Mouse (Mus musculus): ENCODE data around the gene Cntn5.
"Not testable (repeated sequence)": the region's sequence is repeated elsewhere in the genome, so short reads cannot be mapped to it uniquely, and the experiment has no call there.

Gene Cntn5

DNA sequence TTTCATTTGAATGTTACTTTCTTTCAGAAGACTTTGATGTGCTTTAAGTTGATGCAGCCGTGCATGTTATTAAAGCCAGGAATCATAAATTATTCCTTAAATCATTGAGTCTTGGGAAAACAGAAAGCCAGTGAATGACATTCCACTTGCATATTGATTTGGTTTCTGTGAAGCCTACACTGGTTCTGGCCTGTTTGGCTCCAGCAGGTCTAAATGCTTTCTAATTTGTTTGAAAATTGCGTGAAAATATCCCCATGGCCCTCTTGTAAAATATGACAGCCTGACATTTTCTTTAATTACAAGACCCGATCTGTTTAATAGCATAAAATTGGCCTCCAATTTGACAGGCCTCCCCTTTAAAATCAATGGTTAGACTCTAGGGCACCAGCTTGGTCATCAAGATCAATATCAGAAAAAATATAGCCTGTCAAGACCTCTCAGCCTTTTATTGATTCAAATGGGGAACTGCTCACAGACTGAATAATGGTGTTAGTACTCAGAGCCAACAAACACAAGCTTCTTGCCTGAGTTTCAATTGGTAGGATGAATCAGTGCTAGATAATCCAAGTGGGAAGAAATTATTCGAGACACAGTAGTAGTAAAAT, 247.3 kb downstream of the Cntn5 start:
- DNase-seq (ENCODE audit: low read depth), result no peak

DNA sequence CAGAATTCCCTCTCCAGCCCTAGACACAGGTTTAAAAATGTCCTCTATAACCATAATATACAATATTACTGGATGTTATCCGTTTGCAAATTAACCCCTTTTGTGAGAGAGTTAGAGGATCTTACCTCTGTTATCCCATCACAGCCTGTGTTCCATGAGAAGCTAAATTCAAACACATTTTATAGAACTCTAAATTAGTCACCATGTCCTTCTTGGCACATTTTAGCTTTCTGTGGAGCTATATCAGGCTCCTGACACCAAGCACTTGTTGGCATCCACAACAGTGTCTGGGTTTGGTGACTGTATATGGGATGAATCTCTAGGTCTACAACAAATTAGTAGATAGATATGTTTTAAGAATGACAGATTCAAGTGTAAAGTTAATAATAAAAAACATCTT, 253.9 kb downstream of the Cntn5 start:
- DNase-seq (ENCODE audit: low read depth), result no peak

DNA sequence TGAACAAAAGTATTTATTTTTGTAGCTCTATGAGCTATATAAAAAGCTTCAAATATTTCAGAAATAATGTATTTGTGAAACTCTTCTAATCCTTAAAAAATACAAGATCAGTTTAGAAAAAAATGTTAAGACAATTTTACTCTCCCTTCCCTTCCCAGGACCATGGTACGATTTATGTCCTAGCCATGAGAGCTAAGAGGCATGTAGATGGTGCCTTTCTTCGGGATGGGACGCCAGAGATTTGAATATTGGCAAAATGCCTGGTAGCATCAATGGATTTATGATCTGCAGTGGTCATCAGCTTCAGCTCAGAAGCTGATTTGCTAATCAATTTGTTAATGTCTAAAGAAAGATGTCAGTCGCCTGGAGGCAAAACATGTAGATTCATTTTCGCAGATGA, 258.6 kb downstream of the Cntn5 start:
- no peak for DNase-seq (ENCODE audit: low read depth)

DNA sequence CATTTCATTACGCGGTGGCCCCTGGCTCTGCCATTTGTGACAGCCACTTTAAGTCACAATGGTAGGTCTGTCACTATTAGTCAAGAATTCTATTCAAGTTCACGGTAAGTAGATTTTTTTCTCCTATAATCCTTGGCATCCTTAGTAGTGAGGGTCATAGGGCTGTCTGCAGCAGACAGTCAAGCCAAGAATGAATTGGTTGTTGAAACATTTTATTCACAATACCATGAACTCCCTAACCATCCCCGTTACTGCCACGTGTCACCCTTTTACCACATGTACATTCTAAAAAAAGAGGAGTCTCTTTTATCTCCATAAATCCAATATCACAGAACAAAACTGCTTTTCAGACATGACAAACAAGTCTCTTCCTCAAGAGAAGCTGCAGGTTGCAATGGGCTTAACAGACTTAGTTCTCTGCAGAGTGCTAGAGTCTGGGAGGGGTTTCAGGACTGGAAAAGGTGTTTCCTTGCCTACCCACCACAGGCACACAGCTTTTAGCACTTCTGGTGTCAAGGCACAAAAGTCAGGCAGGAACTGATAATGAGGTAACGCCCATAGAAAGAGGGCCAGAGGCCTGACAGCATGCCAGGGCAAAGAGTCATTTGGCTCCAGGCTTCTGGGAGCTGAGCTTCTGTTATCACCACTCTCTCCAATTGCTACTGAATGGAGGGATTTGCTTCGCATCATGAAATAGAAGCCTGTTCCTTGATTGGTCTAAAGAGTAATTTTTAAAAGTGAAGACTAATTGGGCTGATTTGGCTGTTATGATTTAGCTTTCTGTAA, 259.3 kb downstream of the Cntn5 start:
- no peak for DNase-seq (ENCODE audit: low read depth)

DNA sequence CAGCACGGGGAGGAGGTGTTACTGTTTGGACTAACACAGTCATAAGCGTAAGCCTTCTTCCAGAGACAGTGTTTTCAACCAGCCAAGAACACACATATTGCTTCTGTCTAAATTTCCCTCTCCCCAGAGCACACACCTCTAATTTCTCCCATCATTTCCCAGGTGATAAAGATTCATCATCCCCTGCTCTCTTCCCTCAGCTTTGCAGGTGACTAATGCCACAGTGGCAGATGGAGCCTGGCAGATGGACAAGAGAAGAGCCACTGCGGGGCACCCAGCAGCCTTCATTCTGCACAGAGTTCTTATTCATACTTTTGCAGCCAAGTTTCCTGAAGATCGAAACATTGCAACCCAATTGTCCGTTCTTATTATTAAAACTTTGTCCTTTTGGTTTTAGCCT, 286.5 kb downstream of the Cntn5 start:
- DNase-seq (ENCODE audit: low read depth), result no peak

DNA sequence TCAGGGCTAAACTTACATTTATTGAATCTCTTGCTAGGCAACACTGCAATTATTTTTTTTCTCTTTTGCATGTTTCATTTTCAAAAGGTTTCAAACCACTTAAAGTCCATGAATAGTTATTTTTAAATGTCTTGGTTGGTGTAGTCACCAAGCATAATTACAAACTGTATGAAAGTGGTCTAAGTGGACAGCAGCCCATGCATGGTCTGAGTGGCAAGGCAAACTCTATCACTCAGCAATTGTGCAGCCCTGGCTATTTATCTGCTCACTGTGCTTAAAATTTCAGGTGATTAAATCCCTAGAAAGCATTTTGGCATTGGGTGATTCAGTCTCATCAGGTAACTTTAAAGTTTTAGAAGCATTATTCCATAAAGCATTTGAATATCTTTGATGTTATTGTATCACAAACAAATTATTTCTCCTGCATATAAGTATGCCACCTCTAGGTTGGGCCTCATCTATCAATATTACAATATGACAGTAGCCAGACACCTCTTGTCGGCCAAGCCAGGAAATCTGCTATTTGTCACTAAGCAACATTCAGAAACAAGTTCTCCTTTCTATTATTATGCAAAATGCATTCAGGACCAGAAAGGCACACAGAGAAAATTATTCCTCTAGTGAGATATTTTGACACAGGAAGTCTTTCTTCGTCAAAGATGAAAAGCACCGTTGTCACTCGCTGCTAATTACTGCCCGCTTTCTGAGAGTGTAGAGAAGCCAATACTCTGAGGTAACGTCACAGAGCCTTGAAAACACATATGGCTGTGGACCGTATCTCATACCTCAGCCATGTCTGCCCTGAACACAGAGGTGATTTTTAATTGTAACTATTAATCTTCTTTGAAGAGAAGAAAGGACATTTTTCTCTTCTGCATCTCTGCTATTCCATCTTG, 329.0 kb downstream of the Cntn5 start:
- no peak for DNase-seq (ENCODE audit: low read depth)

DNA sequence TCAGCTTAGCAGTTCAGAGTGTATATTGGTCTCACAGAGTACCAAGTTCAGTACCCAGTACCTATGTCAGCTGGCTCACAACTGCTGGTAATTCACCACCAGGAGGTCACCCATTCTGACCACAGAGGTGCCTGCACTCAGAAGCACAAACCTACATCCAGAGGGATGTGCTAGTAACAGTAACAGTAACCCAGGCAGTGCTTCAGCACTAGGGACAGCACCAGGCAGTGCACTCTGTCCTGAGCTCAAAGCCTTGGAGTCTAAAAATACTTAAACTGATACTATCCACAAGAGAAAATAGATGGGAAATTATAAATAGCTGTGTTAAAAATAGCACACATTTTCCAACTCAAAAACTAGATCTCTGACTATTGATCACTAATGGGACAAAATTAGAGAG, 334.7 kb downstream of the Cntn5 start:
- no peak for DNase-seq (ENCODE audit: low read depth)

DNA sequence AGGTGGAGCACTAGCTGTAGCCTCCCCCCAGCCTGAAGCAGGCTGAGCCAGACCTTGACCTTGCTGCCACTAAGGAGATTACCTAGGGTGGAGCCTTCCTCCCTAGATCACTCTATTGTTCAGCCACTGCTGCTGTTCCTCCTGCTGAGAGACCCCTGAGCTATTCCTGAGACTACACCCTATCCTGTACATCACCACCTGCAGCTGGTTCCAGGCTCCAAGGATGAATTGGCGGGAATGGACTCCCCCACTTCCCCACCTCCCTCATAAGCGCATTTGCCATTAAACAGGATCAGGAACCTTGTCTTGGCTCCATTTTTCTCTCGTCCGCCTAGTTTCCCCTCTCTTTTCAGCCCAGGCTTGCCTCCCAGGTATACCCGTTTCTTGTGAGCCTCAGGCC, 363.7 kb downstream of the Cntn5 start:
- DNase-seq (ENCODE audit: low read depth), result not testable (repeated sequence)

DNA sequence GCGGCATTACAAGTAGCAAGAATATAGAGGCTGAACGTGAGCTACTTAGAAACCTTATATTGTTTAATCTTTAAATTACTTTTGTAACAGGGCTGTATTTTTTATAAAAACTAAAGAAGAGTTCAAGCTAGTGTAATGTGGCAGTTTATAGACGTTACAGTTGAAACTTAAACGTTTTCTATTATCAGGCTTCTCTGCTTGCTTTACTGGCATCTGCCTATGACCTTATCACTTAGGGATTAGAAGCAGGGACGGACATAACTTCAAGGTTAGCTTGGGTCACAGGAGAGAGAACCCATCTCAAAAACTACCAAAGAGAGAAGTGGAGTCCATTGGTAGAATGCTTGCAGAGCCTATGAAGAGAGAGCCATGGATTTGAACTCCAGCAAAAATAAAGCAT, 372.3 kb downstream of the Cntn5 start:
- DNase-seq (ENCODE audit: low read depth), result no peak

DNA sequence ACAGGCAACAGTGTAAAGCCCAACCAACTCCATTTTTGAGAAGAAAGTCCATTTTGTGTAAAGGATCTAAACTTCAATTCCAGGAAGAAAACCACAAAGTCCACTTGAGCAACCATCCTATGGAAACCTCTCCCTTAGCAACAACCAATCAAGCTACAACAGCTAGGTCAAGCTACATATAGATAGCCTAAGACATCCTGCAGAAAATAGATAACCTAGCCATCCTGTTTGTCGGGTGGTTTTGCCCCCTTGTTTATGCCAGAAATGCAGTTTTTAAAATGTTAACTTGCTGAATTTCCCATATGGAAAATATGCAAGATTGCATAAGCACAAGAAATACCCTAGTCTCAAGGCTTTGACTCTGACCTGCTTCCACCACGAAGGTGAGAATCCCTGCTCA, 373.5 kb downstream of the Cntn5 start:
- DNase-seq (ENCODE audit: low read depth), result no peak

DNA sequence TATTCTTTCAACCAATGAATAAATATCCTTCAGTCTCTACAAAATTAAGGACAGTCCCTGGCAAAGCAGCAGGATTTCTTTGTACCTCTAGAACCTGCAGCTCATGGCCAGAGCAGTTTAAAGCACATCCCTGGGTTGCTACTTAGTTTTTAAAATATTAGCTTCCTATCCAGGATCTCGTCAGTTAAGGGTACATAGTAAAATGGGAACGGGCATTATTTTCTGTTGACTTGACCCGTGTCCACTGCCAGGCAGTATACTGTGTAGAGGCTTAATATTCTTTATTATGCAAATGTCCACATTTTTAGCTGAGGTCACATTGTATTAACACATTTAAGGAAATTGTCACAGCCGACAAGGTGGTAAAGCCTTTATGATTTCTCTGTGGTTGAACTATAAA, 375.0 kb downstream of the Cntn5 start:
- no peak for DNase-seq (ENCODE audit: low read depth)

DNA sequence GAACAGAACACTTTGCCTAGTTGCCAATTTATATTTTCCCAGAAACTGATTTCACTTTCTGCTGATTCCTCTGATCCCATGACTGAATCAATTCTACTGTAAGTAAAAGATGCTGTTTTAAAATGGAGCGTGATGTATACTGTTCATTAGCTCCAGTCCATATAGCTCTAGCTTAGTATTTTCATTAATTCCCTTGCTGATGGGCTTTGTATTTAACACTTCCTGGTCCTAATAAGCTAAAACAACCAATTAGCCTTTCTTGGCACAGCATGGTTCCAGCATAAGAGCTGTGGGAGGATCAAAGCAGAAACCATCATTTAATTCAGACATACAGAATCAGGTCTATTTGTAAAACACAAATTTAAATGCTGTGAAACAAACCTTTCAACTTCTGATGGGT, 375.5 kb downstream of the Cntn5 start:
- no peak for DNase-seq (ENCODE audit: low read depth)

DNA sequence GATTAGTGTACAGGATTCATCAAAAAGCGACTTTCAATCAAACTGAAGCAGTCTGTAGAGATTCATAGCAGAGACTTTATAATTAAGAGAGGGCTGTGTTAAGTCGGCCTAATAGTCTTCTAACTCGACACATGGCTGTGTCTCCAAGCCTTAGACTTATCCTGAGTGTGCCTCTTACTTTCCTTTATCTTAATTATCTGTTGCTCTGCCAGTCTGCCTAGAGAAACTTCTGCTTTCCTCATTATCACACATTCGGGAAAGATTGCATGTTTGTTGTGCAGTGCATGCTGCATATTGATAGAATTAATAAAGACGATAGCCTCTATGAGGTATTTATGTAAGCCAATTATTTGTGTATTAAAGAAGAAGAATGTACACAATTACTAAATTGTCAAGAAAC, 375.9 kb downstream of the Cntn5 start:
- DNase-seq (ENCODE audit: low read depth), result no peak

DNA sequence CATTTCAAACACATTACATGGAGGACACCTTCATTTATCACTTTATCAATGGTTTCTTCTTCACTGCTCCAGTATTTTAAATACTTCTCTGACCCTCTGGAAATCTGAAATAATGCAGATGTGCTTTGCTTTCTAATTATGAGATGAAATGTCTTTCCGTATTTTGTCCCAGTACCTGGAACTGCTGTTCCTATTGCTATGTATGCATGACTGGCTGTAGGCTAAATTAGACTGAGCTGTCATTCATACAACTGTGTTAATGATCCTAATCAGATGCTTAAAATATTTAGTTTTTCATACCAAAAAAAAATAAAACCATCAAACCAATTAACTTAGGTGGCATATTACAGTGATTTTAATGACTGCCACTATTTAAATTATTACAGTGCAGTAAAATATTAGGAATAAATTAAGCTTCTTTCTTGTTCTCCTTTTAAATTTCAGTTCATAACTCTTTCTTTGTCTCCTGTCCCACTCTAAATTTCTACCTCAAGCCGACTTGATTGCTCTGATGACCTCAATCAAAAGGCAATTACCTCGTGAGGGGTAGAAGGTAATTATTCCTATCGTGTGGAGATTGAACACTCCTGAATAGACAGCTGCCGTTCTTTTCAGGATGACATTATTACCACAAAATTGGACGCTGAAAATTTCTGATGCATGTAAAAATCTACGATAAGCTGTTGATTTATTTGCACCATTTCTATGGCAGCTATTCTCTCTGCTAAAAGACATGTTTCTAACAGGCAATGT, 378.5 kb downstream of the Cntn5 start:
- DNase-seq (ENCODE audit: low read depth), result no peak

DNA sequence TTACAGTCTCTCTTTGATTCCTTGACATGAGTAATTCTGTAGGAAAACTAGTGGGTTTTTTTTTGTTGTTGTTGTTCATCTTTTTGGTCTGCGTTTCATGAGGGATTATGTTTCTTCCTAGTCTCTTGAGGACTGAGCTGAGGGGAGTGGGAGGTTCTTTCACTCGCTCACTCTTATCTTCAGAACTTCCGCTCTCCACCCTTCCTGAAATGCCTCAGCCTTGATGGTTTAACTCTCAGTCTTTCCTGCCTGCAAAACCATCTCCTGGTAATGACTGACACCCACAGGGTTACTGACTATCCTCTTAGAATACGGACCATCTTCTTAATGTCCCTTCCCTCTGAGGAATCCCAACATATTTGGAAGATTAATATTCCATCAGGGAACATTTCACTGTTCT, 382.0 kb downstream of the Cntn5 start:
- no peak for DNase-seq (ENCODE audit: low read depth)

DNA sequence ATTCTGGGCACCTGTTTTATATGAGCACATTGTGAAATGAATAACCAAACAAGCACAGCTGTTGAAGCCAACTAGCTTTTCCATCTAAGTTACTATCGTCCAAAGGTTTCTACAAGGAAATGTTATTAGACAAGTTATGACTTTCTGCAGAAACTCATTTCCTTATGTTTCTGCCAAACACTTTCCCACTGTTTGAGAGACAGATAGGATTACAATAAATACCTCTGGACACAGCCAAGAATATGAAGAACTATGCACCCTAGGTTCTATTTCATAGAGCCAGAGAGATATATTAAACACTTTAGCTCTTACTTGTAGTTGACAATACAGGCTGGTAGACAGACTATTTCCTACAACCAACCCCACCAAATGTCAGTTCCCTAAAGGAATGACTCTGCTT, 383.5 kb downstream of the Cntn5 start:
- no peak for DNase-seq (ENCODE audit: low read depth)

DNA sequence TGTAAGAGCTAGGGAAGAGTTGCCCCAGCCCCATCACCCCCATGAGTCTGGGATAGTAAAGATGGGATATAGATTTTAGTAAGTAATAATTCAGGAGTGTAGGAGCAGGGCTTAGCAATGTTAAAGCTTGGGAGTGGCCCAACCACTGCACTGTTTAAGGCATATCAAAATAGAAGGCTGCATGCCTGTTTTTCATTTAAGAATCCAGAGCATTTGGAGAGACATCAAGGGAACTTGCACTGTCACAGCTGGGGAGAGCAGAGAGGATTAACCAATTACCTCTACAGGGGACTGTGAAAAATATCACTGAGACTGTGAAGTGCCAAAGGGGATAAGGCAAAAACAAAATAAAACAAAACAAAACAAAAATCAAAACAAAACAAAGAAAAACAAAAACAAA, 412.3 kb downstream of the Cntn5 start:
- DNase-seq (ENCODE audit: low read depth), result no peak

DNA sequence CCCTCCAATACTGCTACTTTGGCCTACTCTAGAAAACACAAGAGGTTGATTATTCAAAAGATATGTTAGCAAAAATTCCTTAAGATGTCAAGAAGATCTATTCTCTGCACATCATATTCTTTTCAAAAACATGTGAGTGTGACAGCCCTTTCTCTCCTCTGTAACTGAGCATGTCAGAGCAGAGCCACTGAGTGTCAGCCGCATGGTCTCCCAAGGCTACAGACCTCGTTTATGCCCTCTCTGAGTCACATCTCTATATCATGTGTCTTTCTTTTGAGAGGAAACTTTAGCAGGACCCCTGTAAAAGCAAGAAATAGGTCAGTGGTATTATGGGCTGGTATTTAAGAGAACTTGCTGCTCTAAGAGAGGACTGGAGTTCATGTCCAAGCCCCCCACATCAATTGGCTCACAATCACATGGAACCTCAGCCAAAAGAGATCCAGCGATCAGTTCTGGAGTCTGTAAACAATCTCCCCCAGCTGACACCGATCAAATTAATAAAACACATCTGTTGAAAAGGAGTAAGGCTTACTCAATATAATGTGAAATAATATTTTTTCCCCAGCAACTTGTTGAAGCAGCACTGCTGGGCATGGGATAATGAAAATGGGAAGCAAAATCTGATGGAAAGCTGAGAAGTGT, 433.0 kb downstream of the Cntn5 start:
- no peak for DNase-seq (ENCODE audit: low read depth)

DNA sequence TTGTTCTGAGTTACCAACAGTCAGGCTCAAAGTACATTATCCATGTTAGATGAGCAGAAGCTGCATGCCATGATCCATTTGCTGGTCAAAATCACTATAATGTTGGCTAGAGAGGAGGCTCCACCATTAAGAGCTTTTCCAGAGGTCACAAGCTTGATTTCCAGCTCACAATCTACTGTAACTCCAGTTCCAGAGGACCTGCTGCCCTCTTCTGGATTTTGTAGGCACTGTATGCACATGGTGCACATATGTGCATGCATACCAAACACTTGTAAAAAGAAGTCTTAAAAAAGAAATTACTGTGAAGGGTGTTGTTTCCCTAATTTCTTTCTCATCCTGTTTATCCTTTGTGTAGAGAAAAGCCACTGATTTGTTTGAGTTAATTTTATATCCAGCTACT, 439.8 kb downstream of the Cntn5 start:
- no peak for DNase-seq (ENCODE audit: low read depth)

DNA sequence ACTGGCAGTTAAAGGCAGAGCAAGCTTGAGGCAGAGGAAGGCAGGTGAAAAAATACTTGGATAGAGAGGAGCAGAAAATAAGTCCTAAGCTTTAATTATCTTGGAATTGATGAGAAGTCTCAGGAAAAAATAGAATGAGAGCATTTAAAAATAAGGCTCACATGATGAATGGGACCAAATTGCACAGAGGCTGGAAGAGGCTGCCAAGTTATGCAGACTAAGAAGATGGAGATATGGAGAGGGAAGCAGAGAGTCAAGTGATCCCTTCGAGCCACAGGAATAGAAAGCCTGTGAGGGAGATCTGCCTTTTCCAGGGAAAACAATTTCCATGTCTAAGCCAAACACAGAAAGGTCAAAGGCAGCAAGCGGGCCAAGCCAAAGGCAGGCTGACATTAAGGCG, 446.7 kb downstream of the Cntn5 start:
- DNase-seq (ENCODE audit: low read depth), result no peak

DNA sequence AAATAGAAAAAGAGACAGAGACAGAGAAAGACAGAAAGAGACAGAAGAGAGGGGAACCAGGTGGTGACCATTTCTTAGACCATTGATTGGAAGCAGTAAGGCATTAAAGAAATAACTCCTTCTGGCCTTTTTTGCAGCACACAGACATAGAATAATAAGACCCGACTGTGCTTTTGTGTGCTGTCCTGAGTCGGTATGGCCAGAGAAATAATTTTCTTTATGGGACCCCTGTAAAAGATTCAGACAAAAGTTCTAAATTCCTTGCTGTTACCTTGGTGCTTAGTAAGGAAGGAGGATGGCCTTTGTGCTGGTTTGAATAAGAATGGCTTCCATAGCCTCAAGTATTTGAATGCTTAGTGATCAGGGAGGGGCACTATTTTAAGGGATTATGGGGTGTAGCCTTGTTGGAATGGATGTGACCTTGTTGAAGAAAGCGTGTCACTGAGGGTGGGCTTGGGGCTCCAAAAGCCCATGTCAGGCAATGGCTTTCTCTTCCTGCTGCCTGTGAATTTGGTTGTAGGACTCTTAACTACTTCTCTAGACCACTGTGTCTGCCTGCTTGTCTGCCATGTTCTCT, 455.5 kb downstream of the Cntn5 start:
- no peak for DNase-seq (ENCODE audit: low read depth)

All from naive thymus-derived CD4-positive, alpha-beta T cell, adult 2 months (primary cell).